Mouse (Mus musculus): Measurements from ENCODE around the gene Rasal1. TPM values are rescaled to one million over a fixed set of nuclear protein-coding genes. Genes with fewer than 3 reads are reported as not detected.

Rasal1 gene
- total and polyA plus RNA-seq, 3 experiments = 0.69 to 4.5 TPM; not detected in 1

- H3K4me1 ChIP-seq (ENCODE audit: control insufficient read depth in 1 of 2, insufficient read depth in 2 of 2, low read length in 2 of 2) = no peaks in the 10 kb centered on the region
Observed at GRCm38 (mm10) chr5:120674229-120675145, 25.9 kb downstream of the Rasal1 start.

GRCm38 (mm10) chr5:120677516-120677915 is 28.9 kb downstream of the Rasal1 start:
- peak; percentile 37 for DNase-seq (ENCODE audit: low read depth, low spot score)
- no peaks in the 10 kb centered on the region for H3K79me2 ChIP-seq (ENCODE audit: control insufficient read depth, insufficient read depth, low read length, poor library complexity)
- no peaks in the 10 kb centered on the region for H3K27me3 ChIP-seq (ENCODE audit: control insufficient read depth in 1 of 2, insufficient read depth in 2 of 2, low read length in 2 of 2)
- TF ChIP-seq SIN3A (IDR thresholded peaks at IDR 0.05; ENCODE audit: low read length) (no peak), ZMIZ1 (IDR thresholded peaks at IDR 0.05; ENCODE audit: low read depth, low read length) (no peak), RAD21 (IDR thresholded peaks at IDR 0.05; ENCODE audit: low read depth, low read length) (no peak), CTCF (IDR thresholded peaks at IDR 0.05 in 2 of 3, conservative IDR thresholded peaks at IDR 0.05 in 1 of 3; ENCODE audit: control insufficient read depth in 1 of 3, insufficient read depth in 1 of 3, low read depth in 2 of 3, low read length in 3 of 3, poor library complexity in 1 of 3, severe bottlenecking in 1 of 3) (no peak), ZC3H11A (IDR thresholded peaks at IDR 0.05; ENCODE audit: low read depth, low read length) (no peak), MAX (IDR thresholded peaks at IDR 0.05; ENCODE audit: low read length) (no peak), POLR2A (IDR thresholded peaks at IDR 0.05; ENCODE audit: control insufficient read depth in 1 of 2, insufficient read depth in 1 of 2, low read depth in 1 of 2, low read length in 2 of 2, poor library complexity in 1 of 2) (no peak)
- H3K9me3 ChIP-seq (replicated peaks; ENCODE audit: insufficient read depth, low read length) = no peaks in the 10 kb centered on the region
- no peaks in the 10 kb centered on the region for H3K4me1 ChIP-seq (ENCODE audit: control insufficient read depth in 1 of 2, insufficient read depth in 2 of 2, low read length in 2 of 2)
- no peak overlapping the region for H3K9ac ChIP-seq (ENCODE audit: control insufficient read depth, low read depth, low read length, poor library complexity, severe bottlenecking)
- no peaks in the 10 kb centered on the region for H3K36me3 ChIP-seq (ENCODE audit: control insufficient read depth in 1 of 2, insufficient read depth in 2 of 2, low read length in 2 of 2)
- no peak overlapping the region for H3K4me3 ChIP-seq (ENCODE audit: control insufficient read depth in 1 of 2, insufficient read depth in 1 of 2, low read depth in 2 of 2, low read length in 2 of 2)
- no peak overlapping the region for H3K27ac ChIP-seq (ENCODE audit: control insufficient read depth, low read depth, low read length)

More at GRCm38 (mm10) chr5:120674229-120675145, 25.9 kb downstream of the Rasal1 start:
- H3K36me3 ChIP-seq (ENCODE audit: control insufficient read depth in 1 of 2, insufficient read depth in 2 of 2, low read length in 2 of 2) = no peaks in the 10 kb centered on the region
- TF ChIP-seq TCF12 (IDR thresholded peaks at IDR 0.05; ENCODE audit: low read depth, low read length) (no peak), E2F4 (IDR thresholded peaks at IDR 0.05; ENCODE audit: borderline replicate concordance, low read depth, low read length) (no peak), GATA1 (IDR thresholded peaks at IDR 0.05; ENCODE audit: low read depth, low read length) (no peak), SMC3 (IDR thresholded peaks at IDR 0.05; ENCODE audit: low read depth, low read length) (no peak), TAL1 (IDR thresholded peaks at IDR 0.05; ENCODE audit: low read length) (no peak), HCFC1 (IDR thresholded peaks at IDR 0.05; ENCODE audit: low read depth, low read length) (no peak)
- no peaks in the 10 kb centered on the region for H3K9me3 ChIP-seq (replicated peaks; ENCODE audit: insufficient read depth, low read length)
- H3K79me2 ChIP-seq (ENCODE audit: control insufficient read depth, insufficient read depth, low read length, poor library complexity) = no peaks in the 10 kb centered on the region
- H3K9ac ChIP-seq (ENCODE audit: control insufficient read depth, low read depth, low read length, poor library complexity, severe bottlenecking) = no peak overlapping the region
- no peaks in the 10 kb centered on the region for H3K27me3 ChIP-seq (ENCODE audit: control insufficient read depth in 1 of 2, insufficient read depth in 2 of 2, low read length in 2 of 2)
- DNase-seq (ENCODE audit: low read depth, low spot score) = no peak
- H3K27ac ChIP-seq (ENCODE audit: control insufficient read depth, low read depth, low read length) = no peak overlapping the region
- no peak overlapping the region for H3K4me3 ChIP-seq (ENCODE audit: control insufficient read depth in 1 of 2, insufficient read depth in 1 of 2, low read depth in 2 of 2, low read length in 2 of 2)

All from MEL (cell line).